Mouse (Mus musculus) 416B (cell line): ENCODE results near the gene Gal3st4.

Source experiments
- DNase-seq: peaks from one replicate; pipeline ENCODE4 v3.0.0; 2011; ENCODE audit warnings: low read depth

Gene Gal3st4

GRCm38 (mm10) chr5:138272409-138272923, at the start of gene Gal3st4:
Gal3st4 (minus strand) TSS chr5:138272840.
- no peak for DNase-seq

- no peak for DNase-seq
These were observed 40.2 kb upstream of the Gal3st4 start for GRCm38 (mm10) chr5:138312795-138313194.

GRCm38 (mm10) chr5:138299613-138300012, 27.0 kb upstream of the Gal3st4 start:
- no peak for DNase-seq

GRCm38 (mm10) chr5:138294158-138294557, 21.5 kb upstream of the Gal3st4 start:
- no peak for DNase-seq

GRCm38 (mm10) chr5:138291638-138292037, 19.0 kb upstream of the Gal3st4 start:
- DNase-seq = no peak

- DNase-seq = peak; percentile 39
These were observed 15.2 kb upstream of the Gal3st4 start for GRCm38 (mm10) chr5:138287861-138288260.

- DNase-seq = peak; percentile 62
These were observed 10.9 kb upstream of the Gal3st4 start for GRCm38 (mm10) chr5:138283540-138283939.

GRCm38 (mm10) chr5:138281798-138282197, 9.2 kb upstream of the Gal3st4 start:
- DNase-seq = no peak

GRCm38 (mm10) chr5:138280829-138281228, 8.2 kb upstream of the Gal3st4 start:
- DNase-seq = peak; percentile 39

GRCm38 (mm10) chr5:138280425-138280768, 7.8 kb upstream of the Gal3st4 start:
- no peak for DNase-seq

GRCm38 (mm10) chr5:138279585-138280424, 7.2 kb upstream of the Gal3st4 start, which contains the start of the genes Gm43720, Gpc2 and Stag3:
Gm43720 (minus strand) TSS chr5:138279958.
Gpc2 (minus strand) TSS chr5:138280005.
Stag3 (plus strand) TSS chr5:138280240.
- no peak for DNase-seq

- DNase-seq = no peak
These were observed 5.4 kb upstream of the Gal3st4 start for GRCm38 (mm10) chr5:138277994-138278393.

- no peak for DNase-seq
These were observed 2.8 kb upstream of the Gal3st4 start for GRCm38 (mm10) chr5:138275216-138276050.

- DNase-seq = no peak
These were observed 1.5 kb upstream of the Gal3st4 start for GRCm38 (mm10) chr5:138274186-138274585.

GRCm38 (mm10) chr5:138271232-138271631, 1.4 kb downstream of the Gal3st4 start:
- no peak for DNase-seq

- DNase-seq = no peak
These were observed 3.7 kb downstream of the Gal3st4 start for GRCm38 (mm10) chr5:138268980-138269379.

GRCm38 (mm10) chr5:138267114-138267513, 5.5 kb downstream of the Gal3st4 start:
- no peak for DNase-seq

GRCm38 (mm10) chr5:138265712-138266111, 6.9 kb downstream of the Gal3st4 start:
- DNase-seq = no peak

- DNase-seq = no peak
These were observed 8.4 kb downstream of the Gal3st4 start for GRCm38 (mm10) chr5:138264207-138264578.

- peak; percentile 95 for DNase-seq
These were observed 9.1 kb downstream of the Gal3st4 start, which contains the start of gene BC037034 for GRCm38 (mm10) chr5:138263260-138264206. BC037034 (minus strand) TSS chr5:138264033.

- DNase-seq = peak; percentile 61
These were observed 9.9 kb downstream of the Gal3st4 start for GRCm38 (mm10) chr5:138262582-138263240.
